Mouse (Mus musculus) kidney, embryonic 16.5 days (tissue): ENCODE results near the gene Tomm22. TPM values are rescaled to one million over a fixed set of nuclear protein-coding genes. Genes with fewer than 3 reads are reported as not detected.

Experiments
- ATAC-seq: fragments of 200-750 bp; cut with Nextera tagmentation; 2 replicates; pipeline ENCODE4 v1.8.0; 2017; ENCODE audit warnings: moderate TSS enrichment; ENCODE audit not compliant: low FRiP score, low TSS enrichment
- H3K27ac ChIP-seq: fragments of 300-500 bp; sonication (generic); 2 replicates; pipeline ENCODE4 v1.5.1; 2014; ENCODE audit warnings: low read length
- H3K27me3 ChIP-seq: fragments of 300-500 bp; sonication (generic); 2 replicates; pipeline ENCODE4 v1.6.1; 2014; ENCODE audit warnings: low read length, control low read depth, mixed read lengths; ENCODE audit not compliant: insufficient read depth
- H3K36me3 ChIP-seq: fragments of 300-500 bp; sonication (generic); 2 replicates; pipeline ENCODE4 v1.6.1; 2014; ENCODE audit warnings: low read length, control low read depth, mixed read lengths; ENCODE audit not compliant: insufficient read depth
- H3K4me1 ChIP-seq: fragments of 300-500 bp; sonication (generic); 2 replicates; pipeline ENCODE4 v1.6.1; 2014; ENCODE audit warnings: low read length, control low read depth, mixed read lengths; ENCODE audit not compliant: insufficient read depth
- H3K4me2 ChIP-seq: fragments of 300-500 bp; sonication (generic); replicated peaks from 2 replicates; pipeline ENCODE4 v1.6.1; 2014; ENCODE audit warnings: low read depth, low read length
- H3K4me3 ChIP-seq: fragments of 300-500 bp; sonication (generic); 2 replicates; pipeline ENCODE4 v1.5.1; 2014; ENCODE audit warnings: mild to moderate bottlenecking, low read length
- H3K9ac ChIP-seq: fragments of 300-500 bp; sonication (generic); replicated peaks from 2 replicates; pipeline ENCODE4 v1.6.1; 2014; ENCODE audit warnings: low read length
- H3K9me3 ChIP-seq: fragments of 300-500 bp; sonication (generic); 2 replicates; pipeline ENCODE4 v1.6.1; 2016; ENCODE audit warnings: low read length, control low read depth
- WGBS: fragments of 180-500 bp; shearing (Covaris S2); extraction: QIAGEN DNeasy Blood & Tissue Kit; methylation state at CpG from one replicate; pipeline ENCODE4 v1.1.7; 2014; 5-methylcytosine and 5-hydroxymethylcytosine counted together
- polyA plus RNA-seq: library from polyadenylated mRNA; unstranded; fragments of >200 nt; fragmentation: Nextera tagmentation; extraction: Ambion mirVana; gene quantifications from 2 replicates; pipeline ENCODE4 v1.2.1, GENCODE M21; 2015

Gene Tomm22
- polyA plus RNA-seq, 1 experiment from 2014 or later = 263 TPM

GRCm38 (mm10) chr15:79706603-79707214 is 36.0 kb downstream of the Tomm22 start:
- Histone ChIP-seq H3K4me3 (no peak overlapping the region), H3K36me3 (peaks cover 25% of the 10 kb centered on the region)

GRCm38 (mm10) chr15:79708229-79708822 is 37.7 kb downstream of the Tomm22 start:
- no peak for ATAC-seq
- no peak overlapping the region for H3K27ac ChIP-seq
- H3K27me3 ChIP-seq = no peaks in the 10 kb centered on the region
- no peaks in the 10 kb centered on the region for H3K9me3 ChIP-seq
- WGBS = 86% methylated on average over 5 of the region's 5 CpGs
- no peak overlapping the region for H3K9ac ChIP-seq
- no peak overlapping the region for H3K4me3 ChIP-seq
- no peaks in the 10 kb centered on the region for H3K4me1 ChIP-seq
- H3K36me3 ChIP-seq = peaks cover 39% of the 10 kb centered on the region
- no peak overlapping the region for H3K4me2 ChIP-seq

More at GRCm38 (mm10) chr15:79706603-79707214, 36.0 kb downstream of the Tomm22 start:
- H3K27ac ChIP-seq = no peak overlapping the region
- no peak overlapping the region for H3K9ac ChIP-seq
- ATAC-seq = no peak
- no peaks in the 10 kb centered on the region for H3K9me3 ChIP-seq
- no peaks in the 10 kb centered on the region for H3K27me3 ChIP-seq
- no peak overlapping the region for H3K4me2 ChIP-seq
- 79% methylated on average over 17 of the region's 17 CpGs for WGBS
- no peaks in the 10 kb centered on the region for H3K4me1 ChIP-seq

GRCm38 (mm10) chr15:79715646-79716045 is 45.0 kb downstream of the Tomm22 start:
- no peak overlapping the region for H3K27ac ChIP-seq
- no peak overlapping the region for H3K9ac ChIP-seq
- H3K36me3 ChIP-seq = peaks cover 68% of the 10 kb centered on the region
- no peak overlapping the region for H3K4me2 ChIP-seq
- no peaks in the 10 kb centered on the region for H3K27me3 ChIP-seq
- WGBS = 90% methylated on average over 7 of the region's 7 CpGs
- no peaks in the 10 kb centered on the region for H3K4me1 ChIP-seq
- no peak overlapping the region for H3K4me3 ChIP-seq
- no peaks in the 10 kb centered on the region for H3K9me3 ChIP-seq
- ATAC-seq = no peak

GRCm38 (mm10) chr15:79716710-79717109 is 46.0 kb downstream of the Tomm22 start:
- Histone ChIP-seq H3K9ac (no peak overlapping the region), H3K9me3 (no peaks in the 10 kb centered on the region), H3K27ac (no peak overlapping the region), H3K4me2 (no peak overlapping the region), H3K4me3 (no peak overlapping the region), H3K4me1 (no peaks in the 10 kb centered on the region), H3K27me3 (no peaks in the 10 kb centered on the region), H3K36me3 (peaks cover 62% of the 10 kb centered on the region)
- 93% methylated on average over 6 of the region's 6 CpGs for WGBS
- no peak for ATAC-seq

- Histone ChIP-seq H3K9ac (no peak overlapping the region), H3K36me3 (peaks cover 53% of the 10 kb centered on the region), H3K4me2 (no peak overlapping the region), H3K9me3 (no peaks in the 10 kb centered on the region), H3K27me3 (no peaks in the 10 kb centered on the region), H3K4me1 (no peaks in the 10 kb centered on the region), H3K27ac (no peak overlapping the region), H3K4me3 (no peak overlapping the region)
- 90% methylated on average over 8 of the region's 8 CpGs for WGBS
- no peak for ATAC-seq
Observed at GRCm38 (mm10) chr15:79720267-79720666, 49.6 kb downstream of the Tomm22 start.

GRCm38 (mm10) chr15:79720796-79721195 is 50.1 kb downstream of the Tomm22 start:
- Histone ChIP-seq H3K9ac (no peak overlapping the region), H3K9me3 (no peaks in the 10 kb centered on the region), H3K36me3 (peaks cover 49% of the 10 kb centered on the region), H3K27me3 (no peaks in the 10 kb centered on the region), H3K4me1 (no peaks in the 10 kb centered on the region), H3K4me3 (no peak overlapping the region), H3K27ac (no peak overlapping the region), H3K4me2 (no peak overlapping the region)
- 86% methylated on average over 4 of the region's 4 CpGs for WGBS
- no peak for ATAC-seq

Other genes starting within 250 kb of the Tomm22 start
- 66.0 and 71.5 TPM in 2 replicates for gene Csnk1e, start 215.3 kb upstream of the Tomm22 start, polyA plus RNA-seq
- gene Kcnj4, start 165.6 kb upstream of the Tomm22 start, polyA plus RNA-seq = 0.16 TPM in 1 of 2 replicates, not detected in the other
- gene Kdelr3, start 154.4 kb upstream of the Tomm22 start, polyA plus RNA-seq = 66.2 and 72.9 TPM in 2 replicates
- 48.3 and 52.0 TPM in 2 replicates for gene Ddx17, start 124.1 kb upstream of the Tomm22 start, polyA plus RNA-seq
- 2.0 and 2.3 TPM in 2 replicates for gene Dmc1, start 65.8 kb upstream of the Tomm22 start, polyA plus RNA-seq
- gene Fam227a, start 11.9 kb upstream of the Tomm22 start, polyA plus RNA-seq = 1.1 and 1.4 TPM in 2 replicates
- gene Cby1, start 11.7 kb upstream of the Tomm22 start, polyA plus RNA-seq = 59.5 and 59.8 TPM in 2 replicates
- gene Josd1, start 17.1 kb downstream of the Tomm22 start, polyA plus RNA-seq = 18.2 and 19.6 TPM in 2 replicates
- 32.7 and 36.6 TPM in 2 replicates for gene Gtpbp1, start 20.0 kb downstream of the Tomm22 start, polyA plus RNA-seq
- gene Sun2, start 71.7 kb downstream of the Tomm22 start, polyA plus RNA-seq = 5.7 and 5.8 TPM in 2 replicates
- 71.7 and 74.0 TPM in 2 replicates for gene Dnal4, start 107.0 kb downstream of the Tomm22 start, polyA plus RNA-seq
- 1.7 and 1.9 TPM in 2 replicates for gene Nptxr, start 133.9 kb downstream of the Tomm22 start, polyA plus RNA-seq
- gene Npcd, start 163.4 kb downstream of the Tomm22 start, polyA plus RNA-seq = not detected in 2 replicates
- gene Cbx6, start 163.8 kb downstream of the Tomm22 start, polyA plus RNA-seq = 52.1 and 58.8 TPM in 2 replicates
- gene Apobec3, start 220.8 kb downstream of the Tomm22 start, polyA plus RNA-seq = 29.3 and 36.5 TPM in 2 replicates